Mouse (Mus musculus): ENCODE data around the gene Large1.

- TF ChIP-seq CTCF (IDR thresholded peaks at IDR 0.05; ENCODE audit: low read depth, low read length) = no peak
- no peak for TF ChIP-seq GATA1 (IDR thresholded peaks at IDR 0.05; ENCODE audit: borderline replicate concordance, low read length)
- no peak for TF ChIP-seq TAL1 (conservative IDR thresholded peaks at IDR 0.05; ENCODE audit: low read depth, low read length)
- TF ChIP-seq POLR2AphosphoS5 (IDR thresholded peaks at IDR 0.05; ENCODE audit: insufficient replicate concordance, low read depth, low read length) = no peak
- TF ChIP-seq GATA2 (IDR thresholded peaks at IDR 0.05; ENCODE audit: borderline replicate concordance, low read depth, low read length) = no peak
Measured at GRCm38 (mm10) chr8:72816679-72817078, 536.7 kb downstream of the Large1 start.
